Mouse (Mus musculus): ENCODE data around the gene Dtnbp1. TPM values are rescaled to one million over a fixed set of nuclear protein-coding genes. Genes with fewer than 3 reads are reported as not detected.
A peak's percentile ranks its signal among the peaks of the same experiment; 100 is the strongest.

Gene Dtnbp1
- polyA plus RNA-seq, 1 experiment = 97.8 TPM

GRCm38 (mm10) chr13:45001228-45001910 is 578 bp downstream of the Dtnbp1 start:
- Histone ChIP-seq H3K27me3 (ENCODE audit: control insufficient read depth, insufficient read depth, insufficient read length) (no peaks in the 10 kb centered on the region), H3K79me3 (ENCODE audit: low read depth) (peaks cover 45% of the 10 kb centered on the region), H3ac (ENCODE audit: control insufficient read depth, insufficient read length, low read depth) (peak overlapping the region; percentile 97), H3K4me3 (ENCODE audit: insufficient read depth, poor library complexity, severe bottlenecking) (peak overlapping the region; percentile 46), H3K79me2 (ENCODE audit: control insufficient read depth, insufficient read depth) (peaks cover 55% of the 10 kb centered on the region), H3K36me3 (ENCODE audit: control insufficient read depth, insufficient read depth) (peaks cover 19% of the 10 kb centered on the region)
- peak; percentile 90 for TF ChIP-seq CEBPB (IDR thresholded peaks at IDR 0.05; ENCODE audit: low read depth)
- TF ChIP-seq MYOG (IDR thresholded peaks at IDR 0.05; ENCODE audit: control insufficient read depth, extremely low read depth, insufficient read length) = no peak
- TF ChIP-seq USF1 (IDR thresholded peaks at IDR 0.05; ENCODE audit: low read depth) = peak; percentile 76

DNA sequence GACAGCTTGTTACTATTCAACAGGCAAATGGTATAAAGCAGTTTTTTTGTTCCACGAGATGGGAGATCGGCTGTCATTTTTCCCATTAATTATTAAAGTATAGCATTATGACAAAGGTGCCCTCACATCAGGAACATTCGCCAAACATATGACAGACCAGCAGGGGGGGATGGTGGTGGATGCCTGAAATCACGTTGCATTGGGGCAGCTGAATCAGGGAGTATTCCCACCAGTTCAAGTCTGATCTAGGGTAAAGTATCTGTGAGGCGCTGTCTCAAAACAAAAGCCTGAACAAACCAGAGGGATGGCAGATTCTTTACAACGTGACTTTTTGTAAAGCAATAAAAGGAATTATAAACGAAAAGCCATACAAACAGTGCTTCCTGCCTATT is 1.1 kb downstream of the Dtnbp1 start:
- TF ChIP-seq CTCF (IDR thresholded peaks at IDR 0.05; ENCODE audit: control insufficient read depth, insufficient read depth, insufficient read length) = no peak
- TF ChIP-seq MYOD1 (IDR thresholded peaks at IDR 0.05; ENCODE audit: control insufficient read depth, insufficient read length, low read depth) = no peak
- TF ChIP-seq MAX (IDR thresholded peaks at IDR 0.05) = no peak
- no peak for TF ChIP-seq MYOG (IDR thresholded peaks at IDR 0.05; ENCODE audit: control insufficient read depth, extremely low read depth, insufficient read length)
- no peak for TF ChIP-seq FOSL1 (IDR thresholded peaks at IDR 0.05; ENCODE audit: insufficient read depth, low read length, poor library complexity, severe bottlenecking)
- no peak for TF ChIP-seq CEBPB (IDR thresholded peaks at IDR 0.05; ENCODE audit: low read depth)
- TF ChIP-seq USF1 (IDR thresholded peaks at IDR 0.05; ENCODE audit: low read depth) = no peak
- Histone ChIP-seq H3K27me3 (ENCODE audit: control insufficient read depth, insufficient read depth, insufficient read length) (no peaks in the 10 kb centered on the region), H3K79me3 (ENCODE audit: low read depth) (peaks cover 48% of the 10 kb centered on the region)

DNA sequence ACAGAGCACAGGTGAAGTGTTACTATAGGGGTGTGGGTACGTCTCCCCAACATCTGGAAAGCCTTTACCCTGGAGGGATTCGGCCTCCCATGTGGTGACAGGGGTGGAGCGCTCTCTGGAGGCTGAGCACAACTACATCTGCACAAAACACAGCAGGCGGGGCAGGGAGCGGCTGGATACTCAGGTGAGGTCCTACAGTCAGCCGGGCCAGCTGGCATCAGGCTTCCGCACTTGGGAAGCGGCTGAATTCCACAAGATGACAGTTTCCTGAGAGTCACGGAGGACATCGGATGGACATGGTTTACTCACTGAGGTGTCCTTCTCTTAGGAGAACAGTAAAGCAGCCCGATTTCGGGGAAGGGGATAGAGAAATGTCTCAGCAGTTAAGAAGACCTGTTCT is 2.7 kb downstream of the Dtnbp1 start:
- Histone ChIP-seq H3K79me3 (ENCODE audit: low read depth) (peaks cover 59% of the 10 kb centered on the region), H3ac (ENCODE audit: control insufficient read depth, insufficient read length, low read depth) (no peak overlapping the region), H3K4me3 (ENCODE audit: insufficient read depth, poor library complexity, severe bottlenecking) (no peak overlapping the region), H3K36me3 (ENCODE audit: control insufficient read depth, insufficient read depth) (peaks cover 25% of the 10 kb centered on the region), H3K27me3 (ENCODE audit: control insufficient read depth, insufficient read depth, insufficient read length) (no peaks in the 10 kb centered on the region), H3K79me2 (ENCODE audit: control insufficient read depth, insufficient read depth) (peaks cover 76% of the 10 kb centered on the region)
- TF ChIP-seq FOSL1 (IDR thresholded peaks at IDR 0.05; ENCODE audit: insufficient read depth, low read length, poor library complexity, severe bottlenecking) = no peak
- TF ChIP-seq CTCF (IDR thresholded peaks at IDR 0.05; ENCODE audit: control insufficient read depth, insufficient read depth, insufficient read length) = no peak
- TF ChIP-seq MYOD1 (IDR thresholded peaks at IDR 0.05; ENCODE audit: control insufficient read depth, insufficient read length, low read depth) = no peak
- no peak for TF ChIP-seq MAX (IDR thresholded peaks at IDR 0.05)
- TF ChIP-seq CEBPB (IDR thresholded peaks at IDR 0.05; ENCODE audit: low read depth) = no peak
- TF ChIP-seq USF1 (IDR thresholded peaks at IDR 0.05; ENCODE audit: low read depth) = no peak
- TF ChIP-seq MYOG (IDR thresholded peaks at IDR 0.05; ENCODE audit: control insufficient read depth, extremely low read depth, insufficient read length) = no peak

More for the DNA sequence above, 1.1 kb downstream of the Dtnbp1 start:
- Histone ChIP-seq H3K36me3 (ENCODE audit: control insufficient read depth, insufficient read depth) (peaks cover 22% of the 10 kb centered on the region), H3K4me3 (ENCODE audit: insufficient read depth, poor library complexity, severe bottlenecking) (peak overlapping the region; percentile 46), H3K79me2 (ENCODE audit: control insufficient read depth, insufficient read depth) (peaks cover 60% of the 10 kb centered on the region), H3ac (ENCODE audit: control insufficient read depth, insufficient read length, low read depth) (peak overlapping the region; percentile 97)

GRCm38 (mm10) chr13:44996339-44996738 is 5.6 kb downstream of the Dtnbp1 start:
- Histone ChIP-seq H3K79me3 (ENCODE audit: low read depth) (peaks cover 71% of the 10 kb centered on the region), H3K4me3 (ENCODE audit: insufficient read depth, poor library complexity, severe bottlenecking) (no peak overlapping the region), H3ac (ENCODE audit: control insufficient read depth, insufficient read length, low read depth) (no peak overlapping the region), H3K36me3 (ENCODE audit: control insufficient read depth, insufficient read depth) (peaks cover 51% of the 10 kb centered on the region), H3K27me3 (ENCODE audit: control insufficient read depth, insufficient read depth, insufficient read length) (no peaks in the 10 kb centered on the region), H3K79me2 (ENCODE audit: control insufficient read depth, insufficient read depth) (peaks cover 97% of the 10 kb centered on the region)
- TF ChIP-seq MYOD1 (IDR thresholded peaks at IDR 0.05; ENCODE audit: control insufficient read depth, insufficient read length, low read depth) (no peak), MAX (IDR thresholded peaks at IDR 0.05) (no peak), CEBPB (IDR thresholded peaks at IDR 0.05; ENCODE audit: low read depth) (no peak), CTCF (IDR thresholded peaks at IDR 0.05; ENCODE audit: control insufficient read depth, insufficient read depth, insufficient read length) (no peak)

DNA sequence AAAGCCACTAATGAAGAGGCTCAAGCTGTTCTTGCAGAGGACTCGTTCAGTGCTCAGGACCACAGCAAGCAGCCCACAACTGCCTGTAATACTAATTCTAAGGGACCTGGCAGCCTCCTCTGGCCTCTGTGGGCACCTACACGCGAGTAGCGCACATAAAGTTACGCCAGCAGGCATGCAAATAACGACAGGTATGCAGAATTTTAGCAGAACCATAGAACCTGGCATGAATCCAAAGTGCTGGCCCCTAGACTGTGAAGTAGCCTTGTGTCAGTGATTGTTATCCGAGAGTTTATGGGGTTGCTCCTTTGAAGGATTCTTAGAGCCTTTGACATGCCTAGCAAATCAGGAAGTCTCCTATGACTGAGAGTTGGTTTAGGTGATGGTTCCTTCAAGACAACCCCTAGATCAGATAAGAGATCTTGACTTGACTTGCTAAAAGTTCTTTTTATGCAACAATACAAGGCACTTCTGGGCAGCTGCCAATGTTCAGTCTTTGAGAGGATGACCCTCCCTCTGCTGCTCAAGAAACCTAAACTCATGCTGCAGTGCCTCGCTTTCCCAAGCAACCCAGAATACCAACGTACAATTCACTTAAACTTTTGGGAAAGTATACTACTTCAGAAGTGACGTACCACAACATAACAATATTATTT is 9.3 kb downstream of the Dtnbp1 start:
- H3K36me3 ChIP-seq (ENCODE audit: control insufficient read depth, insufficient read depth) = peaks cover 67% of the 10 kb centered on the region
- no peak overlapping the region for H3ac ChIP-seq (ENCODE audit: control insufficient read depth, insufficient read length, low read depth)
- no peaks in the 10 kb centered on the region for H3K27me3 ChIP-seq (ENCODE audit: control insufficient read depth, insufficient read depth, insufficient read length)
- TF ChIP-seq CTCF (IDR thresholded peaks at IDR 0.05; ENCODE audit: control insufficient read depth, insufficient read depth, insufficient read length) (no peak), MYOG (IDR thresholded peaks at IDR 0.05; ENCODE audit: control insufficient read depth, extremely low read depth, insufficient read length) (no peak), CEBPB (IDR thresholded peaks at IDR 0.05; ENCODE audit: low read depth) (no peak), FOSL1 (IDR thresholded peaks at IDR 0.05; ENCODE audit: insufficient read depth, low read length, poor library complexity, severe bottlenecking) (no peak), MYOD1 (IDR thresholded peaks at IDR 0.05; ENCODE audit: control insufficient read depth, insufficient read length, low read depth) (no peak), USF1 (IDR thresholded peaks at IDR 0.05; ENCODE audit: low read depth) (no peak), MAX (IDR thresholded peaks at IDR 0.05) (no peak)
- peaks cover 40% of the 10 kb centered on the region for H3K79me3 ChIP-seq (ENCODE audit: low read depth)
- H3K4me3 ChIP-seq (ENCODE audit: insufficient read depth, poor library complexity, severe bottlenecking) = no peak overlapping the region
- H3K79me2 ChIP-seq (ENCODE audit: control insufficient read depth, insufficient read depth) = peaks cover 85% of the 10 kb centered on the region

Data from C2C12 (cell line).